Mouse (Mus musculus) E14TG2a.4 (cell line): ENCODE results near the gene Tecta.

Source experiments
- CTCF ChIP-seq: conservative IDR thresholded peaks from 2 replicates; pipeline ENCODE4 v1.5.1; 2014; ENCODE audit warnings: low read length
- POU5F1 ChIP-seq: IDR thresholded peaks from 2 replicates; pipeline ENCODE4 v1.6.1; 2014; ENCODE audit warnings: low read length, borderline replicate concordance

GRCm38 (mm10) chr9:42321442-42321841 lies 78.3 kb downstream of the Tecta start:
- no peak for TF ChIP-seq CTCF
- TF ChIP-seq POU5F1, result no peak
